Mouse (Mus musculus) adrenal gland (tissue): ENCODE data around the gene Tsr3.

Experiments
- intact Hi-C: fragments of 180-260 bp; cut with DNase I; formaldehyde crosslinking; loops from one replicate; pipeline ENCODE4 v1.15.1; 2025
- microRNA-seq, 2 experiments: library from miRNA; unstranded; fragments of <30 nt; microRNA quantifications; one replicate each; pipeline ENCODE4; 2019

Gene Tsr3

DNA sequence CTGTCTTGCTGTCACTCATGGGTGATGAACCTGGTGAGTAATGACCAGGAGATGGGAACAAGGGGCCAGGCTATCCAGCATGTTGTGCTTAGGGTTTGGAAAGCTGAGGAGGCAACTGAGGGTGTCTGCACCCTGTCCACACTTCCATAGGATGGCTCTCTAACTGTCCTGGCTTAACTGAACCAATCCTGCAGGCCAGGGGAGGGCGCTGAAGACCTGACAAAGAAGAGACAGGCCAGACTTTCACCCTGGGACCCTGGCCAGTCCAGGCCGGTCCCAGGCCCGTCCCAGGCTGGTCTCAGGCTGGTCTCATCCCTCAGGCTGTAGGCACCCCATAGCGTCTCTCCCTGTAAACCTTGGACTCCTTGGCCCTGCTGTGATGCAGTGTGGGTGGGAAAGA lies 50.4 kb downstream of the Tsr3 start:
- intact Hi-C loops = loop anchor here (5.0 kb wide), 2 partner anchors 72 to 182 kb away; no protein-coding TSS in a partner anchor

Small RNA genes lying within 50 kb of the gene (microRNA-seq; reads per million reads assigned to microRNA genes)
- 36.1 to 42.9 reads per million in 2 experiments for gene Mir3547
